Mouse (Mus musculus): ENCODE results near the gene Gm8068.
"Not testable (repeated sequence)": the region's sequence is repeated elsewhere in the genome, so short reads cannot be mapped to it uniquely, and the experiment has no call there.

The Gm8068 gene

GRCm38 (mm10) chr14:41701785-41702184 is at the start of gene Gm8068:
Gene Gm8068, minus strand, starts transcription at chr14:41701885.
- DNase-seq: not testable (repeated sequence)

DNA sequence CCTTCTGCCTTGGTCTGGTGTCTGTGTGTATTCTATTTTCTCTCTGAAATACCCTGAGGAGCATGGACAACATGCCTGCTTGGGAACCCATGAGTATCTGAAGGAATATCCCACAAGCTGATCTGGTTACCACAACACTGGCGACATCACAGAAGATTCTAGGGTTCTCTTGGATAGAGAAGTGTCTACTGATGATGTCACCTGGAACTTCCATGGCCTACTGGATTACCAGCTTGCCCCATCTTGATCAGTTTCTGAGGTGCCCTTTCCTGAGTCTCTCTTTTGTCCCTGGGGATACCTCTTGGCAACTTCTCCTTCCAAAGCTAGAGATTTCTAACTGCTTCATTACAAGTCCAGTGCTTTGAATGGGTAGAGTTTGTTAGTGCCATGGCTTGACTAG is 48.8 kb upstream of the Gm8068 start, which contains the start of gene Gm7929:
Gene Gm7929 (minus strand): TSS at position 101 of the 400 bp plus-strand sequence.
- DNase-seq: not testable (repeated sequence)

DNA sequence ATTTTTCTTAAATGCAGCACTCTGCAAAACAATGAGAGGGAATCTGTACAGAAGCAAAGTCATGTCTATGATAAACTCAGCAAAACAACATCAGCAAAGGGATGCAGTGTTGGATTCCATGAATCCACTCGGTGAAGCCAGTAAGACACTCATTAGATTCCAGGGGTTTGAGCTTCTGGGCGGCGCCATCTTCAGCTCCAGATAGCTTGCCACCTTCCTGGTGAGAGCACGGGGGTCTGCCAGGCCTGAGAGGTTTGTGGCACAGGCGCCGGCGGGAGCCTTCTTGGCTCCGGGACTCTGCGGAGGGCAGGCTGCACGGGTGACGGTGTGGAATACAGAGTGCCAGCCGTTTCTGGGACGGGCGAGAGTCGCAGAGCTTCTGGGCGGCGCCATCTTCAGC is 21.8 kb upstream of the Gm8068 start:
- DNase-seq: not testable (repeated sequence)

DNA sequence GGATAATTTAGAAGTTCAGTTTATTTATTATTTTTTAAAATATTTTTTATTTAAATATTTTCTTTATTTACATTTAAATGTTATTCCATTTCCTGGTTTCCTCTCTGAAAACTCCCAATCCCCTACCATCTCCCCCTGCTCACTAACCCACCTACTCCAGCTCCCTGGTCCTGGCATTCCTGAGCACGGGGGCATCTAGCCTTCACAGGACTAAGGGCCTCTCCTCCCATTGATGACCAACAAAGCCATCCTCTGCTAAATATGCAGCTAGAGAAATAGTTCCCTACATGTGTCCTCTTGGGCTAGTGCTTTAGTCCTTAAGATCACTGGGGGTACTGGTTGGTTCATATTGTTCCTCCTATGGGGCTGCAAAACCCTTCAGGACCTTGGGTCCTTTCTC is 15.5 kb upstream of the Gm8068 start:
- DNase-seq: not testable (repeated sequence)

DNA sequence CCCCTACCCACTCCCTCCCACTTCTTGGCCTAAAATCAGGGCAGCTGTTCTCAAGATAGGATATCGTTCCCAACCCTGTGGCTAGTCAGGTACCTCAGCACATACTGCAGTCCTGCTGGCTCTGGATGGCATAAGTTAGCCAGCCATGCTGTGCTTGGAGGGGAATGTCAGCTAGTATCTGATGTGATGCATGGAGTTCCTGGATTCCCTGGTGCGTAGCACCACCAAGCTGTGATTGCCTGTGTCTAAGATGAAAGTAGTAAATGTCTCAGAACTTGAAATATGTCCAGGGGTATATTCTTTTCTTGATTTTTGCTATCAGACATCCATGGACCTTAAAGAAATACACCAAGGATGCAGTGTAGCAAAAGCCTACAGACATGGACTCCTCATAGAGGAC is 53.5 kb downstream of the Gm8068 start:
- not testable (repeated sequence) for DNase-seq

Data from cerebellum, adult 9-11 months (tissue).